Comparison of ENCODE assay signal across 15 mouse cellular contexts in genomic region chr2:32644799-32645475, GRCm38 (mm10). TPM values are rescaled to one million over a fixed set of nuclear protein-coding genes. Genes with fewer than 3 reads are reported as not detected.
DNase-seq lines count a peak whose midpoint lies in the region; ATAC-seq and TF ChIP-seq lines count a peak whose summit lies in the region.
"Had no signal": no experiment of that assay in that cellular context is flagged by ENCODE, and none has a peak within 500 bp of the region (broad histone marks: within the 10 kb centered on the region; RNA-seq: fewer than 3 reads in every experiment).

No protein-coding gene starts in this region.

- H3K9me3 ChIP-seq in heart, embryonic 13.5 days: no peaks in the 10 kb centered on the region
- no peaks in the 10 kb centered on the region for H3K9me3 ChIP-seq in megakaryocyte, embryonic 14.5 days
- H3K9me3 ChIP-seq: limb, embryonic 15.5 days had no signal

- ATAC-seq in heart, embryonic 13.5 days (ENCODE audit: extremely low read depth, insufficient number of reproducible peaks, low FRiP score, low TSS enrichment): no peak
- no peak for ATAC-seq in megakaryocyte, adult 5-6 weeks (ENCODE audit: poor library complexity, severe bottlenecking)
- ATAC-seq: CD4-positive, CD25-positive, alpha-beta regulatory T cell, adult 4 months; forebrain, embryonic 14.5 days had no signal

- peak overlapping the region; percentile 30; the same call in 1 of the 2 replicates for H3K9ac ChIP-seq in heart, embryonic 13.5 days
- H3K9ac ChIP-seq in liver, adult 2 months (ENCODE audit: low read depth, low read length): no peak overlapping the region
- H3K9ac ChIP-seq: limb, embryonic 15.5 days had no signal

- TF ChIP-seq POLR2A in liver, adult 2 months (IDR thresholded peaks at IDR 0.05; ENCODE audit: extremely low read depth, insufficient read depth, low read length): no peak

- no peaks in the 10 kb centered on the region for H3K27me3 ChIP-seq in heart, embryonic 13.5 days (replicated peaks)
- no peaks in the 10 kb centered on the region for H3K27me3 ChIP-seq in megakaryocyte, embryonic 14.5 days (replicated peaks)
- no peaks in the 10 kb centered on the region for H3K27me3 ChIP-seq in liver, adult 2 months (ENCODE audit: control insufficient read depth, insufficient read depth, low read length)
- H3K27me3 ChIP-seq: limb, embryonic 15.5 days had no signal

- H3K36me3 ChIP-seq in heart, embryonic 13.5 days: no peaks in the 10 kb centered on the region; the same call in 1 of the 2 replicates
- H3K36me3 ChIP-seq in megakaryocyte, embryonic 14.5 days (replicated peaks; ENCODE audit: low read length): peaks cover 16% of the 10 kb centered on the region
- no peaks in the 10 kb centered on the region for H3K36me3 ChIP-seq in liver, adult 2 months (ENCODE audit: control insufficient read depth, insufficient read depth, low read length)
- H3K36me3 ChIP-seq: limb, embryonic 15.5 days had no signal

- DNase-seq in heart, postnatal 14 days: no peak
- no peak for DNase-seq in liver, adult 2 months (ENCODE audit: extremely low read depth, low read depth, low spot score)
- DNase-seq in cerebellum, adult 9-11 months: no peak
- no peak for DNase-seq in lung, postnatal 25 days (ENCODE audit: low spot score)
- DNase-seq: cerebellum, postnatal 10 days; gastrocnemius, postnatal 14 days; right cerebral cortex, postnatal 25 days; thymus, postnatal 25 days had no signal

- H3K4me2 ChIP-seq in heart, embryonic 13.5 days: no peak overlapping the region
- H3K4me2 ChIP-seq: limb, embryonic 15.5 days; midbrain, embryonic 11.5 days had no signal

- H3K27ac ChIP-seq in heart, embryonic 13.5 days (replicated peaks): peak overlapping the region; percentile 94
- peak overlapping the region; percentile 33; the same call in 1 of the 2 replicates for H3K27ac ChIP-seq in liver, adult 2 months (replicated peaks; ENCODE audit: insufficient read depth, low read depth, low read length)

- peaks cover 56% of the 10 kb centered on the region for H3K4me1 ChIP-seq in heart, embryonic 13.5 days
- H3K4me1 ChIP-seq in megakaryocyte, embryonic 14.5 days: peaks cover 92% of the 10 kb centered on the region
- peaks cover 6% of the 10 kb centered on the region for H3K4me1 ChIP-seq in liver, adult 2 months (ENCODE audit: control insufficient read depth, insufficient read depth, low read length)

- intact Hi-C loops in heart, postnatal 14 days (cut with DNase I): no loop called here

- 64% methylated on average over 8 of the region's 8 CpGs for WGBS in heart, embryonic 13.5 days
- WGBS in liver, adult 2 months: 91% methylated on average over 8 of the region's 8 CpGs

- TF ChIP-seq CTCF in liver, adult 2 months (IDR thresholded peaks at IDR 0.05; ENCODE audit: low read depth, low read length): no peak

- H3K4me3 ChIP-seq in heart, embryonic 13.5 days: no peak overlapping the region
- H3K4me3 ChIP-seq in megakaryocyte, embryonic 14.5 days (replicated peaks): peak overlapping the region; percentile 8
- no peak overlapping the region for H3K4me3 ChIP-seq in liver, adult 2 months (ENCODE audit: insufficient read depth, low read depth, low read length)
- H3K4me3 ChIP-seq: limb, embryonic 15.5 days had no signal

- H3K79me2 ChIP-seq in liver, adult 2 months (ENCODE audit: control insufficient read depth, insufficient read depth, low read length): no peaks in the 10 kb centered on the region

RNA-seq across cellular contexts. Expression of gene Eng, which starts 1.5 kb away (rescaled TPM):
- 148 and 155 TPM in 2 replicates for polyA plus RNA-seq in heart, embryonic 13.5 days (2015; fragmentation: Nextera tagmentation; extraction: Ambion mirVana)
- 100 to 1,000 TPM; 148 to 162 TPM for total RNA-seq in heart, postnatal 14 days (2021)
- 90.6 and 227 TPM in 2 replicates for polyA plus RNA-seq in megakaryocyte, embryonic 14.5 days (2012; ENCODE audit: insufficient read depth, low replicate concordance)
- 6.3 and 7.9 TPM in 2 replicates for total RNA-seq in megakaryocyte, adult 5-6 weeks (2015)
- 2.0 and 2.2 TPM in 2 replicates for total RNA-seq in megakaryocyte, adult 5-6 weeks (2017)
- 14.2 and 25.9 TPM in 2 replicates for total RNA-seq in liver, adult 2 months (2014; rRNA removed)
- 55.0 and 70.8 TPM in 2 replicates for polyA plus RNA-seq in liver, adult 2 months (2012; rRNA removed)
- polyA plus RNA-seq: CD4-positive, CD25-positive, alpha-beta regulatory T cell, adult 4 months had no signal

RNA-seq across cellular contexts. Expression of gene Ak1, which starts 23.4 kb away (rescaled TPM):
- polyA plus RNA-seq in heart, embryonic 13.5 days (2015; fragmentation: Nextera tagmentation; extraction: Ambion mirVana): 302 and 318 TPM in 2 replicates
- total RNA-seq in heart, postnatal 14 days (2021): 100 to 1,000 TPM; 595 to 617 TPM
- polyA plus RNA-seq in megakaryocyte, embryonic 14.5 days (2012; ENCODE audit: insufficient read depth, low replicate concordance): 11.0 and 12.2 TPM in 2 replicates
- total RNA-seq in megakaryocyte, adult 5-6 weeks (2015): not detected in 2 replicates
- not detected in 2 replicates for total RNA-seq in megakaryocyte, adult 5-6 weeks (2017)
- 0.47 and 1.4 TPM in 2 replicates for total RNA-seq in liver, adult 2 months (2014; rRNA removed)
- polyA plus RNA-seq in liver, adult 2 months (2012; rRNA removed): 0.26 and 0.34 TPM in 2 replicates
- polyA plus RNA-seq: CD4-positive, CD25-positive, alpha-beta regulatory T cell, adult 4 months had no signal

RNA-seq across cellular contexts. Expression of gene St6galnac6, which starts 45.4 kb away (rescaled TPM):
- 24.8 and 29.1 TPM in 2 replicates for polyA plus RNA-seq in heart, embryonic 13.5 days (2015; fragmentation: Nextera tagmentation; extraction: Ambion mirVana)
- 100 to 1,000 TPM in 1 of 2 experiments, 10 to 100 TPM in 1; 97.9 to 104 TPM for total RNA-seq in heart, postnatal 14 days (2021)
- 36.4 and 40.9 TPM in 2 replicates for polyA plus RNA-seq in megakaryocyte, embryonic 14.5 days (2012; ENCODE audit: insufficient read depth, low replicate concordance)
- total RNA-seq in megakaryocyte, adult 5-6 weeks (2015): 8.2 and 8.6 TPM in 2 replicates
- total RNA-seq in megakaryocyte, adult 5-6 weeks (2017): 13.1 and 13.3 TPM in 2 replicates
- total RNA-seq in liver, adult 2 months (2014; rRNA removed): 38.0 and 45.6 TPM in 2 replicates
- polyA plus RNA-seq in liver, adult 2 months (2012; rRNA removed): 90.0 and 134 TPM in 2 replicates

RNA-seq across cellular contexts. Expression of gene St6galnac4, which starts 58.0 kb away (rescaled TPM):
- 37.6 and 38.7 TPM in 2 replicates for polyA plus RNA-seq in heart, embryonic 13.5 days (2015; fragmentation: Nextera tagmentation; extraction: Ambion mirVana)
- 10 to 100 TPM; 22.8 to 23.6 TPM for total RNA-seq in heart, postnatal 14 days (2021)
- polyA plus RNA-seq in megakaryocyte, embryonic 14.5 days (2012; ENCODE audit: insufficient read depth, low replicate concordance): 16.3 and 18.9 TPM in 2 replicates
- total RNA-seq in megakaryocyte, adult 5-6 weeks (2015): 5.8 and 9.2 TPM in 2 replicates
- total RNA-seq in megakaryocyte, adult 5-6 weeks (2017): 8.6 and 12.1 TPM in 2 replicates
- total RNA-seq in liver, adult 2 months (2014; rRNA removed): 0.74 and 1.2 TPM in 2 replicates
- 2.2 and 2.5 TPM in 2 replicates for polyA plus RNA-seq in liver, adult 2 months (2012; rRNA removed)

RNA-seq across cellular contexts. Expression of gene Fpgs, which starts 59.0 kb away (rescaled TPM):
- polyA plus RNA-seq in heart, embryonic 13.5 days (2015; fragmentation: Nextera tagmentation; extraction: Ambion mirVana): 19.0 and 21.3 TPM in 2 replicates
- total RNA-seq in heart, postnatal 14 days (2021): 1 to 10 TPM; 6.0 to 7.4 TPM
- 39.7 and 57.5 TPM in 2 replicates for polyA plus RNA-seq in megakaryocyte, embryonic 14.5 days (2012; ENCODE audit: insufficient read depth, low replicate concordance)
- 0.91 and 4.6 TPM in 2 replicates for total RNA-seq in megakaryocyte, adult 5-6 weeks (2015)
- 2.6 and 3.0 TPM in 2 replicates for total RNA-seq in megakaryocyte, adult 5-6 weeks (2017)
- total RNA-seq in liver, adult 2 months (2014; rRNA removed): 158 and 175 TPM in 2 replicates
- polyA plus RNA-seq in liver, adult 2 months (2012; rRNA removed): 414 and 481 TPM in 2 replicates

Comparison
In these comparisons a context has a peak if more than half of its experiments do, and no peak if none do; other contexts are left out.
1. RNA of gene Ak1, which starts 23.4 kb away (total RNA-seq): 595 to 617 TPM in heart, postnatal 14 days; 0.47 to 1.4 TPM in liver, adult 2 months and not detected in megakaryocyte, adult 5-6 weeks; every median in the first group is over 100 times any median in the second.